Mouse (Mus musculus): ENCODE measurements around the gene Defb11.

DNA sequence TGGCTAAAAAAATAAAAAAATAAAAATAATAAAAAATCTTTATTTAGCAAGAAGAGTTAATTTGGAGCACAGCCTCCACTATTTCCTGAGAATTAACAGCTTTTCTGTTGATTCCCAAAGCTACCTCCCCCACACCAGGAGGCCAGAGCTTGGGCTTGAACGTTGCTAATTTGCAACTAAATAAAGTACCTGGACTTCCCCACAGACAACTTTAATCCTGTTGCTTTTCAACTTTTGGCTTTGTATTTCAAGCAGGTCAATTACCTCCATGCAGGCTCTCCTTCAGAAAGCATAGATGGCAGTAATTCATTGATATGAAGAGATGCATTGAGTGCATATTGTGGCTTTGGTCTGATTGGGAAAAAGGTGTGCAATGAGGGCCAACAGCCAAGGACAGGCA is 5.7 kb upstream of the Defb11 start:
- TF ChIP-seq POLR2A (IDR thresholded peaks at IDR 0.05; ENCODE audit: insufficient read depth, low read depth, low read length) (no peak), CTCF (IDR thresholded peaks at IDR 0.05; ENCODE audit: insufficient read depth, low read depth, low read length) (no peak)
